Mouse (Mus musculus): Measurements from ENCODE around the gene Fkbp6. TPM values are rescaled to one million over a fixed set of nuclear protein-coding genes. Genes with fewer than 3 reads are reported as not detected.

Gene Fkbp6
- polyA plus RNA-seq, 1 experiment from 2014 or later, result not detected

GRCm38 (mm10) chr5:135330201-135330600 is 19.6 kb downstream of the Fkbp6 start:
- no peaks in the 10 kb centered on the region for H3K27me3 ChIP-seq (ENCODE audit: insufficient read depth, low read length)
- H3K9ac ChIP-seq, result no peak overlapping the region
- 80% methylated on average over 5 of the region's 5 CpGs for WGBS
- ATAC-seq (ENCODE audit: insufficient read depth) (no peak), DNase-seq (no peak)
- no peaks in the 10 kb centered on the region for H3K4me1 ChIP-seq (ENCODE audit: insufficient read depth)
- H3K4me3 ChIP-seq (ENCODE audit: low read depth, low read length), result no peak overlapping the region
- H3K27ac ChIP-seq (ENCODE audit: low read depth), result no peak overlapping the region
- no peak for TF ChIP-seq CTCF (IDR thresholded peaks at IDR 0.05; ENCODE audit: low read depth)
- H3K36me3 ChIP-seq (ENCODE audit: insufficient read depth), result no peaks in the 10 kb centered on the region
- no peak overlapping the region for H3K4me2 ChIP-seq
- H3K9me3 ChIP-seq (ENCODE audit: low read depth, low read length), result no peaks in the 10 kb centered on the region

- ATAC-seq (ENCODE audit: insufficient read depth) (no peak), DNase-seq (no peak)
- H3K9me3 ChIP-seq (ENCODE audit: low read depth, low read length), result no peaks in the 10 kb centered on the region
- TF ChIP-seq CTCF (IDR thresholded peaks at IDR 0.05; ENCODE audit: low read depth), result no peak
- no peaks in the 10 kb centered on the region for H3K4me1 ChIP-seq (ENCODE audit: insufficient read depth)
- no peak overlapping the region for H3K4me2 ChIP-seq
- H3K36me3 ChIP-seq (ENCODE audit: insufficient read depth), result no peaks in the 10 kb centered on the region
- H3K27me3 ChIP-seq (ENCODE audit: insufficient read depth, low read length), result no peaks in the 10 kb centered on the region
- H3K27ac ChIP-seq (ENCODE audit: low read depth), result no peak overlapping the region
- no peak overlapping the region for H3K4me3 ChIP-seq (ENCODE audit: low read depth, low read length)
- H3K9ac ChIP-seq, result no peak overlapping the region
- WGBS, result 72% methylated on average over 4 of the region's 4 CpGs
Observed at GRCm38 (mm10) chr5:135329471-135329870, 20.4 kb downstream of the Fkbp6 start.

GRCm38 (mm10) chr5:135326121-135326659 is 23.7 kb downstream of the Fkbp6 start:
- Histone ChIP-seq H3K36me3 (ENCODE audit: insufficient read depth) (no peaks in the 10 kb centered on the region), H3K27ac (ENCODE audit: low read depth) (no peak overlapping the region), H3K4me2 (no peak overlapping the region), H3K4me3 (ENCODE audit: low read depth, low read length) (no peak overlapping the region), H3K9ac (no peak overlapping the region), H3K4me1 (ENCODE audit: insufficient read depth) (no peaks in the 10 kb centered on the region), H3K27me3 (ENCODE audit: insufficient read depth, low read length) (no peaks in the 10 kb centered on the region), H3K9me3 (ENCODE audit: low read depth, low read length) (no peaks in the 10 kb centered on the region)
- no peak for TF ChIP-seq CTCF (IDR thresholded peaks at IDR 0.05; ENCODE audit: low read depth)
- ATAC-seq (ENCODE audit: insufficient read depth), result no peak
- DNase-seq, result no peak
- 17% methylated on average over 3 of the region's 3 CpGs for WGBS

- DNase-seq (no peak), ATAC-seq (ENCODE audit: insufficient read depth) (no peak)
- WGBS, result 84% methylated on average over 1 of the region's 1 CpGs
- H3K9me3 ChIP-seq (ENCODE audit: low read depth, low read length), result no peaks in the 10 kb centered on the region
- H3K36me3 ChIP-seq (ENCODE audit: insufficient read depth), result no peaks in the 10 kb centered on the region
- no peak overlapping the region for H3K4me2 ChIP-seq
- H3K27me3 ChIP-seq (ENCODE audit: insufficient read depth, low read length), result no peaks in the 10 kb centered on the region
- no peak overlapping the region for H3K4me3 ChIP-seq (ENCODE audit: low read depth, low read length)
- H3K9ac ChIP-seq, result no peak overlapping the region
- H3K4me1 ChIP-seq (ENCODE audit: insufficient read depth), result no peaks in the 10 kb centered on the region
- TF ChIP-seq CTCF (IDR thresholded peaks at IDR 0.05; ENCODE audit: low read depth), result no peak
- H3K27ac ChIP-seq (ENCODE audit: low read depth), result no peak overlapping the region
Observed at GRCm38 (mm10) chr5:135322197-135322596, 27.6 kb downstream of the Fkbp6 start.

GRCm38 (mm10) chr5:135319856-135320255 is 30.0 kb downstream of the Fkbp6 start:
- H3K4me3 ChIP-seq (ENCODE audit: low read depth, low read length), result no peak overlapping the region
- ATAC-seq (ENCODE audit: insufficient read depth) (no peak), DNase-seq (no peak)
- H3K4me1 ChIP-seq (ENCODE audit: insufficient read depth), result no peaks in the 10 kb centered on the region
- H3K36me3 ChIP-seq (ENCODE audit: insufficient read depth), result no peaks in the 10 kb centered on the region
- no peaks in the 10 kb centered on the region for H3K9me3 ChIP-seq (ENCODE audit: low read depth, low read length)
- H3K27me3 ChIP-seq (ENCODE audit: insufficient read depth, low read length), result no peaks in the 10 kb centered on the region
- H3K9ac ChIP-seq, result no peak overlapping the region
- H3K4me2 ChIP-seq, result no peak overlapping the region
- H3K27ac ChIP-seq (ENCODE audit: low read depth), result no peak overlapping the region
- WGBS, result 52% methylated on average over 2 of the region's 2 CpGs
- TF ChIP-seq CTCF (IDR thresholded peaks at IDR 0.05; ENCODE audit: low read depth), result no peak

- ATAC-seq (ENCODE audit: insufficient read depth) (no peak), DNase-seq (no peak)
- Histone ChIP-seq H3K4me3 (ENCODE audit: low read depth, low read length) (no peak overlapping the region), H3K27me3 (ENCODE audit: insufficient read depth, low read length) (no peaks in the 10 kb centered on the region), H3K9me3 (ENCODE audit: low read depth, low read length) (no peaks in the 10 kb centered on the region), H3K4me2 (no peak overlapping the region), H3K27ac (ENCODE audit: low read depth) (no peak overlapping the region), H3K9ac (no peak overlapping the region), H3K36me3 (ENCODE audit: insufficient read depth) (no peaks in the 10 kb centered on the region), H3K4me1 (ENCODE audit: insufficient read depth) (no peaks in the 10 kb centered on the region)
- WGBS, result 64% methylated on average over 3 of the region's 3 CpGs
- TF ChIP-seq CTCF (IDR thresholded peaks at IDR 0.05; ENCODE audit: low read depth), result no peak
Observed at GRCm38 (mm10) chr5:135316177-135316576, 33.7 kb downstream of the Fkbp6 start.

- TF ChIP-seq CTCF (IDR thresholded peaks at IDR 0.05; ENCODE audit: low read depth), result no peak
- DNase-seq (no peak), ATAC-seq (ENCODE audit: insufficient read depth) (no peak)
- H3K4me3 ChIP-seq (ENCODE audit: low read depth, low read length), result no peak overlapping the region
- H3K36me3 ChIP-seq (ENCODE audit: insufficient read depth), result no peaks in the 10 kb centered on the region
- H3K9me3 ChIP-seq (ENCODE audit: low read depth, low read length), result no peaks in the 10 kb centered on the region
- H3K27ac ChIP-seq (ENCODE audit: low read depth), result no peak overlapping the region
- no peak overlapping the region for H3K4me2 ChIP-seq
- H3K4me1 ChIP-seq (ENCODE audit: insufficient read depth), result no peaks in the 10 kb centered on the region
- no peak overlapping the region for H3K9ac ChIP-seq
- H3K27me3 ChIP-seq (ENCODE audit: insufficient read depth, low read length), result no peaks in the 10 kb centered on the region
- 24% methylated on average over 10 of the region's 10 CpGs for WGBS
Observed at GRCm38 (mm10) chr5:135306321-135306965, 43.4 kb downstream of the Fkbp6 start.

Measured in lung, embryonic 14.5 days (tissue).